Mouse (Mus musculus) bone marrow, adult 2 months (tissue): ENCODE data around the gene C87499.

ENCODE experiments used
- CTCF ChIP-seq: fragments of 200-500 bp; IDR thresholded peaks from 2 replicates; pipeline ENCODE4 v1.5.1; 2011; ENCODE audit warnings: low read length, control low read depth; ENCODE audit not compliant: control insufficient read depth, insufficient read depth
- POLR2A ChIP-seq: fragments of 200-500 bp; IDR thresholded peaks from 2 replicates; pipeline ENCODE4 v1.6.1; 2011; ENCODE audit warnings: low read depth, mild to moderate bottlenecking, control low read depth, low read length, borderline replicate concordance; ENCODE audit not compliant: control insufficient read depth

DNA sequence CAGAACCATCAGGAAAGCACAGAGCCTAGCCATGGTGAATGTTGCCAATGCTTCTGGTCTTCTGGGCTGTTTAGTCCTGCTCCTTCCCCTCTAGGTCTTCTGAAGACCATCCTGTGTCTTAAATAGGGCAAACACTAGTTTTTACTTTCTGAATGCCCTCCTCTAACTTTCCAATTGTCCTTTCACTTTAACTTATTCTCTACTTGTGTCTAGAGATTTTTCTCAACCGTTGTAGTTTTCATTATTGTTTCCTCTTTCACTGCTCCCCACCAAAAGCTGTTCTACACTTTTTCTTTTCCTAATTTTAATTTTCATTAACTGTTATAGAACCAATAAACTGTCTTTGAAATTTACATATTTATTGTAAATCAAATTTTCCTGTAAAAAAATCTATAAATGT lies 42.6 kb upstream of the C87499 start, which contains the start of gene Ifna16:
- TF ChIP-seq CTCF (no peak), POLR2A (no peak)
